Mouse (Mus musculus) liver (tissue): ENCODE data around the gene Lyg1.
A peak's percentile ranks its signal among the peaks of the same experiment; 100 is the strongest.
"Not testable (repeated sequence)": the region's sequence is repeated elsewhere in the genome, so short reads cannot be mapped to it uniquely, and the experiment has no call there.

ENCODE experiments used
- DNase-seq: peaks from one replicate; pipeline ENCODE4 v3.0.0-alpha.2; 2020; ENCODE audit warnings: mixed read lengths

Lyg1 gene

GRCm38 (mm10) chr1:37957659-37958058 is at the start of gene Lyg1:
Gene Lyg1 (minus strand): TSS chr1:37957759.
- DNase-seq: no peak

- DNase-seq: no peak
Observed at GRCm38 (mm10) chr1:38006741-38007140, 49.2 kb upstream of the Lyg1 start.

GRCm38 (mm10) chr1:38003046-38003445 is 45.5 kb upstream of the Lyg1 start:
- DNase-seq: no peak

GRCm38 (mm10) chr1:38001956-38002355 is 44.4 kb upstream of the Lyg1 start:
- DNase-seq: no peak

GRCm38 (mm10) chr1:38000844-38001243 is 43.3 kb upstream of the Lyg1 start:
- peak; percentile 56 for DNase-seq

GRCm38 (mm10) chr1:37999552-37999951 is 42.0 kb upstream of the Lyg1 start:
- peak; percentile 42 for DNase-seq

GRCm38 (mm10) chr1:37998371-37999199 is 41.0 kb upstream of the Lyg1 start:
- DNase-seq: peak; percentile 75

GRCm38 (mm10) chr1:37997867-37998266 is 40.3 kb upstream of the Lyg1 start, which contains the start of the genes Txndc9 and Eif5b:
Gene Txndc9 (minus strand): TSS chr1:37997893.
Gene Eif5b (plus strand): TSS chr1:37998010.
- DNase-seq: peak; percentile 96

GRCm38 (mm10) chr1:37996877-37997484 is 39.4 kb upstream of the Lyg1 start:
- peak; percentile 97 for DNase-seq

GRCm38 (mm10) chr1:37996226-37996625 is 38.7 kb upstream of the Lyg1 start:
- no peak for DNase-seq

GRCm38 (mm10) chr1:37987856-37988255 is 30.3 kb upstream of the Lyg1 start:
- no peak for DNase-seq

- no peak for DNase-seq
Observed at GRCm38 (mm10) chr1:37985764-37986323, 28.3 kb upstream of the Lyg1 start.

- no peak for DNase-seq
Observed at GRCm38 (mm10) chr1:37984326-37984725, 26.8 kb upstream of the Lyg1 start.

GRCm38 (mm10) chr1:37977303-37977702 is 19.7 kb upstream of the Lyg1 start:
- DNase-seq: no peak

GRCm38 (mm10) chr1:37976666-37977065 is 19.1 kb upstream of the Lyg1 start:
- not testable (repeated sequence) for DNase-seq

- no peak for DNase-seq
Observed at GRCm38 (mm10) chr1:37971520-37971919, 14.0 kb upstream of the Lyg1 start.

- no peak for DNase-seq
Observed at GRCm38 (mm10) chr1:37968746-37969145, 11.2 kb upstream of the Lyg1 start.

- DNase-seq: no peak
Observed at GRCm38 (mm10) chr1:37965571-37965970, 8.0 kb upstream of the Lyg1 start.

GRCm38 (mm10) chr1:37959486-37959885 is 1.9 kb upstream of the Lyg1 start:
- DNase-seq: no peak

GRCm38 (mm10) chr1:37958516-37958915 is 957 bp upstream of the Lyg1 start:
- DNase-seq: no peak

- DNase-seq: no peak
Observed at GRCm38 (mm10) chr1:37956690-37957431, 698 bp downstream of the Lyg1 start.

- no peak for DNase-seq
Observed at GRCm38 (mm10) chr1:37955251-37955650, 2.3 kb downstream of the Lyg1 start.

GRCm38 (mm10) chr1:37954786-37955185 is 2.8 kb downstream of the Lyg1 start:
- DNase-seq: no peak
